Mouse (Mus musculus) frontal cortex, adult (tissue): Measurements from ENCODE around the gene Dennd4a.

Experiments used
- ATAC-seq: cut with Nextera tagmentation; 2 replicates; pipeline ENCODE4 v1.9.2; 2017; ENCODE audit warnings: mild to moderate bottlenecking, moderate library complexity, mixed read lengths; ENCODE audit not compliant: low TSS enrichment

Dennd4a gene

GRCm38 (mm10) chr9:64913973-64914372 lies 102.8 kb downstream of the Dennd4a start:
- no peak for ATAC-seq

DNA sequence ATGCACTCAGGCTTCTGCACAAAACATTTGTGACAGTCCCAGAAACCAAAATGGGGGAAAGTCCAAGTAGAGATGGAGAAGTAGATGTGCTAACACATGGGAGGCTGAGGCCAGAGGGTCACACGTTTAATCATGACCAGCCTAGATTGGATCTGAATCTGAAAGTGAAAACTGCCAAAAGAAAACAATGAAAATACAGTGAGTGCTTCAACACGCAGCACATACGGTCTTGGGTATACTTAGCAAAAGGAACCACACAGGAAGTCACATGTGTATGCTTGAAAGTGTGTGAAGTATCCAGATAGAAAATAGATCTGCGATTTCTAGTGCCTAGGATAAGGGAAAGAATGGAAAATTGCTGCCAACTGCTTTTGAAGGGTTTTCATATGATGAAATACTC lies 103.5 kb downstream of the Dennd4a start:
- ATAC-seq, result no peak

DNA sequence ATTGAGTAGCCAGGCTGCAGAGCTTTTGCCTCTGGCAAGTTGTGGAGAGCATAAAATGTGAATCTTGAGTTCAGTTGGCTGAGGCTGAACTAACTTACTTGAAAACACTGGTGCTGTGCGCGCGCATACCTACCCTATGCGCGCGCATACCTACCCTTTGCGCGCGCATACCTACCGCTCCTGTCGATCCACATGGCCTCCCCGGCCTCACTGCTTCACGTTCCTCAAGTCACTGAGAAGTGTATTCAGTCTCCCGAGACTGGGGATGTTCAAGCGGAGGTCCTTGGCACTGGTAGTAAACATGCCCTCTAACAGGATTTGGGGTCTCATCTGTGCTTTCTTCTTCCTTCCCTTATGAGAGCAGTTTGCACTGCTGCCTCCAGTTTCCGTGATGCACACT lies 107.4 kb downstream of the Dennd4a start:
- ATAC-seq, result no peak

- no peak for ATAC-seq
Observed at GRCm38 (mm10) chr9:64925771-64926170, 114.6 kb downstream of the Dennd4a start.

DNA sequence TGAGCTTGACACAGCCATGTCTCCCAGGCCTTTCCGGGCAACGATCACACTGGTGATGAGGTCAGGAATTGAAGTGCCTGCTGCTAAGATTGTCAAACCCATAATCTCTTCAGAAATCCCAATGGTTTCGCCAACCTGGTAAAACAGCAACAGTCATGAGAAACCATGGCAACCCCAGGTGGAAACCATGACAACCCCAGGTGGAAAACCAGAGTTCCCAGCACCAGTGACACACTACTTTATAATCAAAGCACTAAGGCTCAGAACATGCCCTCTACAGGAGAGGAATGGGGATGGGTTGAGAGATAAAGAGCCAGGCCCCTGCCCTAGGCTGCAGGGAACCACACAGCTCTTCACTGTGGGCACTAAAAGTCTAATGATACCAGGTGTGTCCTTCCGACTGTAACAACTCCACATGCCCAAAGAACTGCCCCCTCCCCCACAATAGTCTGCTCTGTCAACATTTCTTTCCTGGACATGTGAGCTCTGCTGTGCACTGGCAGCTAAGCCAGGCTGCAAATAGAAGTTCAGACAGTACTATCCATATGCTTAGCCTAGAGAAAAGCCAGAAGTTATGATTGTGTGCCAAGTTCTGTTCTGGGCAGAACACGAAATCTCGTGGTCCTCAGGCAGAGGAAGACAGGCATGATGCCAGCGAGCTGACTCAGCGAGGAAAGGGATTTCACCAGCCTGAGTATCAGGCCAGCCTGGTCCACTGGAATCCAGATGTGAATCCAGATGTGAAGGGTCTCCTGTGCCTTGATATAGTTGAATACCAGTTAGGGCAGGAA lies 115.3 kb downstream of the Dennd4a start:
- ATAC-seq, result peak; percentile 84

DNA sequence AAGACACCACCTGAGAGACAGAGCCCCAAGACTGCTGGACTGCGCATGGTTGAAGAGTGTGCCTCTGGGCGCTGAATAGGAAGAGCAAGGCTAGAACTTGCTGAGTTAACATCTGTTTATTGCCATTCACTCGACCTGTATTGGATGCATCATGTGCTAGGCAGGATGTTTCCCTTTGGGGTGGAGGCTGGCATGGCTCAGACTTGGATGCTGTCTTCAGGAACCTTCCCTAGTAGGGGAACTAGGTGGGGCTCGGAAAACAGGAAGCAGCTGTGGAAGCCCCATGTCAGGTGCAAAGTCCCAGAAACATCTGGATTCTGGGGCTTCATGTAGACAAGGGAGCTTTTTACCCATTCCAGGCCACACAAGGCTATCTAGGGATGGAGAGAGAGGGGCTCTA lies 119.1 kb downstream of the Dennd4a start:
- no peak for ATAC-seq

DNA sequence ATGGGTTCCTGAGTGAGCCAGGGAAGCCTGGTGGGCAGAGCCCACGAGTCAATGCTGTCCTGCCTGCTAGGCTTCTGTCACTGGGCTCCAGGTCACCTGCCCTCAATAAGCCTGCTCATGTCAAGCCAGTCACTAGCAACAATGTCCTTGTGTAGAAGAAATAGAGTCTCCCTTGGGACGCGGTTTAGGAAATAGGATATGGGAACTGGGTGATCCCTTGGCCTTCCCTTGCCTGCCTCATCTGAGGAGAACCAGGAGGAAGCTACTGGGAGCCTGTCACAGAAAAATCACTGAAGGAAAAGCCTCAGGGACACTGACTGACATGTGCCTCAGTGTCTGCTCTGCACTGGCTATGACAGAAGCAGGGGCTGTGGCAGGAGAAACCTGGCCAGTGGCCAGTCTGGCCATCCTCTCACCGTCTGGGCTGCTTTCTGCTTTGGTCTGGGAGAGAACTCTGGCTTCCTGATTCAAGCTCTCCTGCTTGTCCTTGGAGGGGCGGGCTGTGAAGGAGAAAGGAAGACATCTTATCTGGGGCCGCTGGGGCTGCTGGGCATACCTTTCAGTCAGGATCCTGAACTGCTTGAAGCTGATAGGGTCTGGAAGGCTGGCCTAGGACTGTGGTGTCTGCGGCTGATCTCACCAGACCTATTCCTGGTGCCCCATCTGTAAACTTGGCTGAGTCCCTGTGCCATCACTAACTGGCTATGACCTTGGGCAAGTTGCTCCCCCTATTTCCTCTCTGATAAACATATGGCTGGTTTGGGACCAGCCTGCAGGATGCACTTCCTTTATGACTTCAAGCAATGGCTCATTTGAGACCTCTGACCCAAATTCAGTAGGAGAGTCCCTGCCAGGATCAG lies 120.8 kb downstream of the Dennd4a start:
- ATAC-seq, result no peak

GRCm38 (mm10) chr9:64934015-64934754 lies 123.0 kb downstream of the Dennd4a start:
- no peak for ATAC-seq

DNA sequence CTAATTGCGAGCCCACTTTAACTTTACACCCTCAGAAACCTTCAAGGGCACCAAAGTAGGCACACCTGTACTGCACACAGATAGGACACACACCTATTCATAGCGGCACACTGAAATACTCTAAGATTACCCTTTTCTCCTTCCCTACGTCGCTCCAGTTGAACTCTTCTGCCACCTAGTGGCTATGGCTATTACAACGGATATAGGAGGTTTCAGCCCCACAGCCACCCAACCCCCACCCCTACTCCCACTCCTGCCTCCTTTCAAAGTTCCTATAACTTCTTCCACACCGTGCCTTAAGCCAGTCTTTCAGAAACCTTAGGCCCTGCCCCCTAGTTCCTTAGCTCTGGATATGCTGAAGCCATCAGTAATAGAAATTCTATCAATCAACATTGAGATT lies 125.4 kb downstream of the Dennd4a start:
- peak; percentile 77 for ATAC-seq

GRCm38 (mm10) chr9:64937491-64937890 lies 126.4 kb downstream of the Dennd4a start:
- ATAC-seq, result no peak

DNA sequence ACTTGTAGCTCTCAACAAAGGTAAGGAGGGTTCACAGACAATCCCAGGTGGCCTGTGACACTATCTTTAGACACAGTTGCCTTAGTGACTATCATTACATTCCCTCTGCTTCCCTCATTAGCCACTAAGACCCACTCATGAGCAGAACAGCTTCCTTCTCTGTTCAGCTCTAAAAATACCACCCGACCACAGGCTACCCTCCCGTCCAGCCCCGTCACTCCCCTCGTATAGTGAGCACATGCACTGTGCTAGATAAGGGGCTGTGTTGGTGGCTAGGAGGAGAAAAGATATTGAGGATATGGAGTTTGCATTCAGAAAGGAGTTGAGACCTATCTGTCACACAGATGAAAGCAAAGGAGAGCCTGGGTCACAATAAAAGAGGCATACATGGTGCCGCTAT lies 127.4 kb downstream of the Dennd4a start:
- ATAC-seq, result no peak

DNA sequence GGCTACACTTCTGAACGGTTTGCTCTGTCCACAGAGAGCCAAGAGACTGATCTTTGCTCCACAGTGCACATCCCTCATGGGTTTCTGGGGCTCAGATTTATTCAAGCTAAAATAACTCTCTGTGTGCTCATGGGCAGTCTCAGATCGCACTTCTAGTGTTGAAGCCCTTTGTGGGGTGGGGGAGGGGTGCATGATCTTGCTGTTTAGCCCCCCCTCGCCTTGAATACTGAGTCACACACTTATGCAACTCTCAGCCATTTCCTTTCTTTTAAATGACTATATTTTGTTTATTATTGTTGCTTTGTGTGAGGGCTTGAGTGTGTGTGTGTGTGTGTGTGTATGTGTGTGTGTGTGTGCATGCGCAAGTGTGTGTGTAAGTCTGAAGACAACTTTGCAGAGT lies 128.1 kb downstream of the Dennd4a start:
- no peak for ATAC-seq

DNA sequence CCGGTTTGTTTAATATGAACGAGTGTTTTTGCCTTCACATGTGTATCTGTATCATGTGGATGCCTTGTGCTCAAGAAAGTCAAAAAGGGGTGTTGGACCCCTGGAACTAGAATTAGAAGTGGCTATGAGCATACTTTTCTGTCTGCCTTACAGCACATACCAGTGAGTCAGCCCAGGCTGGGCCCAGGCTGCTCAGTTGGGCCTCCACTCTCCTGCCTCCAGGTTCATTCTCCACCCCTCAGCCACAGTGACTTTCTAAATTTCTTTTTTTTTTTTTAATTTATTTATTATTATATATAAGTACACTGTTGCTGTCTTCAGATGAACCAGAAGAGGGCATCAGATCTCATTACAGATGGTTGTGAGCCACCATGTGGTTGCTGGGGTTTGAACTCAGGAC lies 128.7 kb downstream of the Dennd4a start:
- ATAC-seq, result no peak

GRCm38 (mm10) chr9:64940731-64941346 lies 129.7 kb downstream of the Dennd4a start:
- ATAC-seq, result no peak

DNA sequence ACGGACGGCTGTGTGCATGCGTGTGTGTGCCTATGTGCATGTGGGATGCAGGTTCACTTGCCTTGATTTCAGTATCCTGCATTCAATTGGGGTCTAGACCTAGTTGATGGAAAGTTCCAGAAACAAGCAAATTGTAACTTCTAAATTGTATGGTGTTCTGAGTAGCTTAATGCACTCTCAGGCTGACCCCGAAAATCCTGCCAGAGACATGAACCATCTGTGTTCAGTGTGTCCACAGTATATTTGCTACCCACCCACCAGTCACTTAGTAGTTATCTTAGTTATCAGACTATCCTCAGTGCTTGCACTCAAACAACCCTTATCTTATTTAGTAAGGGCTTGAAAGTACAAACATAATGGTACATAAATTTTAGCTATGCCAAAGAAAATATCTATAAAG lies 130.5 kb downstream of the Dennd4a start:
- ATAC-seq, result no peak

GRCm38 (mm10) chr9:64943997-64944396 lies 132.9 kb downstream of the Dennd4a start:
- no peak for ATAC-seq

DNA sequence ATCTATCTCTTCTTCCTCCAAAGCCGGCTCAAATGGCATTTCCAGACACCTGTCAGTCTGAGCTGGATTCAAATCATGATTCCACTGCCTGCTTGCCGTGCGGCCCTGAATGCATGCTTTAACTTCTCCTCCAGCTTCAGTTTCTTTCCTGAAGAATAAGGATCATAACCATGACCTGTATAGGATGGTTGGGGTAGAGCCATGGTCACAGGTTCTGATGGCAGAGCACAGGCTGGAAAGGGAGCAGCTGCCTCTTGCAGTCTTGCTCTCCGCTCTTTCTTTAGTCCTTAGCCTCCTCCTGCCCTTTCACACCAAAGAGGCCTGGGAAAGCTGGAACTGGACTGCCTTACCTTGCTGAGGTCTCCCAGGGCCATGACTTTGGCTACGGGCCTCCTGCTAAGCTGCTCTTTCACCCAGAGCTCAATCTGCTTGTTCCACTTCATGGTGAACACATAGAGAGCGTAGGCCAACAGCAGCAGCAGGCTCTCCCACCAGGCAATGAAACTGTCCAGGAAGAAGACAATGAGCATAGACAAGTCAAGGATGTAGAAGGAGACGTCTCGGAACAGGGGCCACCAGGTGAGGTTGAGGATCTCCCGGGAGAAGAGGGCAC lies 136.4 kb downstream of the Dennd4a start:
- no peak for ATAC-seq

- ATAC-seq, result no peak
Observed at GRCm38 (mm10) chr9:64951161-64951657, 140.1 kb downstream of the Dennd4a start, which contains the start of gene Slc24a1. Gene Slc24a1 (minus strand): TSS chr9:64951607.

GRCm38 (mm10) chr9:64952055-64952454 lies 140.9 kb downstream of the Dennd4a start:
- no peak for ATAC-seq

DNA sequence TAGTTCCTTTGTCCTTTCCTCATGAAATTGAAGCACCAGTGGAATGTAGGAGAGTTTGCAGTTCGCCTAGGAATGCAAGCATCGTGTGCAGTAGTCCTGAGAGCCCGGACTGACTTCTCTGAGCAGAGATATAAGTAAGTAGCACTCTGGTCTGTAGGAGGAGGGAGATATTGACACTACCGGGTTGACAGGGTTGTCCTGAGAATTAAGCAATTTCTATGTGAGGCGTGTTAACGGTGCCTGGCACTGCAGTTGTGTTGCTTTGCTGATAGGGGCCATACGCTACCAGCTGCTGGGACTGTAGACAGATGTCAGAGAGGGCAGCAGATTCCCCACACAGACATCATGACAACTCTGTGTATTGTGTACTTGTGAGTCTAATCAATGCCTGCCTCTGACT lies 142.1 kb downstream of the Dennd4a start:
- no peak for ATAC-seq

GRCm38 (mm10) chr9:64956337-64956736 lies 145.2 kb downstream of the Dennd4a start:
- ATAC-seq, result no peak
